Mouse (Mus musculus) intestine, postnatal 0 days (tissue): ENCODE data around the gene Hmgxb4. TPM values are rescaled to one million over a fixed set of nuclear protein-coding genes. Genes with fewer than 3 reads are reported as not detected.

Experiments
- ATAC-seq: fragments of 200-750 bp; cut with Nextera tagmentation; 2 replicates; pipeline ENCODE4 v1.8.0; 2017; ENCODE audit warnings: mild to moderate bottlenecking, moderate TSS enrichment, moderate library complexity
- H3K27ac ChIP-seq: fragments of 300-500 bp; sonication (generic); 2 replicates; pipeline ENCODE4 v1.5.1; 2014; ENCODE audit warnings: mild to moderate bottlenecking, low read depth, low read length, moderate library complexity
- H3K27me3 ChIP-seq: fragments of 300-500 bp; sonication (generic); replicated peaks from 2 replicates; pipeline ENCODE4 v1.6.1; 2014; ENCODE audit warnings: low read length, mixed read lengths; ENCODE audit not compliant: control insufficient read depth, insufficient read depth
- H3K36me3 ChIP-seq: fragments of 300-500 bp; sonication (generic); 2 replicates; pipeline ENCODE4 v1.6.1; 2014; ENCODE audit warnings: mild to moderate bottlenecking, moderate library complexity; ENCODE audit not compliant: control insufficient read depth, insufficient read depth
- H3K4me1 ChIP-seq: fragments of 300-500 bp; sonication (generic); replicated peaks from 2 replicates; pipeline ENCODE4 v1.6.1; 2014; ENCODE audit warnings: antibody characterized with exemption, low read length, mixed read lengths; ENCODE audit not compliant: control insufficient read depth, insufficient read depth
- H3K4me2 ChIP-seq: fragments of 300-500 bp; sonication (generic); replicated peaks from 2 replicates; pipeline ENCODE4 v1.6.1; 2014; ENCODE audit warnings: low read depth, mild to moderate bottlenecking, moderate library complexity
- H3K4me3 ChIP-seq: fragments of 300-500 bp; sonication (generic); 2 replicates; pipeline ENCODE4 v1.5.1; 2014; ENCODE audit warnings: low read depth, low read length
- H3K9ac ChIP-seq: fragments of 300-500 bp; sonication (generic); 2 replicates; pipeline ENCODE4 v1.6.1; 2014; ENCODE audit warnings: mild to moderate bottlenecking, low read depth, low read length
- H3K9me3 ChIP-seq: fragments of 300-500 bp; sonication (generic); 2 replicates; pipeline ENCODE4 v1.6.1; 2016; ENCODE audit warnings: mixed run types; ENCODE audit not compliant: control insufficient read depth
- CTCF ChIP-seq: sonication (generic); IDR thresholded peaks from 2 replicates; pipeline ENCODE4 v1.5.1; 2016; ENCODE audit warnings: low read depth, mild to moderate bottlenecking, control low read depth, antibody characterized with exemption, moderate library complexity
- WGBS: fragments of 180-500 bp; shearing (Covaris S2); extraction: QIAGEN DNeasy Blood & Tissue Kit; methylation state at CpG from one replicate; pipeline ENCODE4 v1.1.7; 2014; 5-methylcytosine and 5-hydroxymethylcytosine counted together
- polyA plus RNA-seq: library from polyadenylated mRNA; unstranded; fragments of >200 nt; fragmentation: Nextera tagmentation; extraction: Ambion mirVana; gene quantifications from 2 replicates; pipeline ENCODE4 v1.2.1, GENCODE M21; 2015

Hmgxb4 gene
- polyA plus RNA-seq, 1 experiment from 2014 or later: 10.7 TPM

- TF ChIP-seq CTCF: no peak
Observed at GRCm38 (mm10) chr8:74987436-74987835, 5.7 kb upstream of the Hmgxb4 start.

GRCm38 (mm10) chr8:74990021-74990420 lies 3.1 kb upstream of the Hmgxb4 start:
- TF ChIP-seq CTCF: no peak
- Histone ChIP-seq H3K36me3 (no peaks in the 10 kb centered on the region), H3K4me1 (no peaks in the 10 kb centered on the region; the same call in 1 of the 2 replicates), H3K4me3 (no peak overlapping the region), H3K27ac (no peak overlapping the region), H3K9ac (no peak overlapping the region), H3K9me3 (no peaks in the 10 kb centered on the region), H3K27me3 (no peaks in the 10 kb centered on the region), H3K4me2 (0 out of 2 replicates have a peak overlapping the region, but pooled peaks have one; percentile 30)
- WGBS: 7% methylated on average over 15 of the region's 15 CpGs
- ATAC-seq: no peak

More at GRCm38 (mm10) chr8:74987436-74987835, 5.7 kb upstream of the Hmgxb4 start:
- no peaks in the 10 kb centered on the region for H3K36me3 ChIP-seq
- no peak overlapping the region for H3K9ac ChIP-seq
- H3K27ac ChIP-seq: no peak overlapping the region
- 91% methylated on average over 5 of the region's 5 CpGs for WGBS
- no peaks in the 10 kb centered on the region for H3K4me1 ChIP-seq
- no peak overlapping the region for H3K4me3 ChIP-seq
- H3K4me2 ChIP-seq: no peak overlapping the region
- no peaks in the 10 kb centered on the region for H3K9me3 ChIP-seq
- H3K27me3 ChIP-seq: no peaks in the 10 kb centered on the region
- ATAC-seq: no peak

GRCm38 (mm10) chr8:74993475-74994451 lies 607 bp downstream of the Hmgxb4 start:
- TF ChIP-seq CTCF: peak; percentile 48
- H3K4me1 ChIP-seq: no peaks in the 10 kb centered on the region; the same call in 1 of the 2 replicates
- under 1% methylated on average over 104 of the region's 111 CpGs for WGBS
- no peaks in the 10 kb centered on the region for H3K9me3 ChIP-seq
- peak overlapping the region; percentile 96 for H3K27ac ChIP-seq
- H3K9ac ChIP-seq: peak overlapping the region; percentile 98
- peak; percentile 95 for ATAC-seq
- H3K4me3 ChIP-seq: peak overlapping the region; percentile 97
- H3K4me2 ChIP-seq: peak overlapping the region; percentile 81
- 0 out of 2 replicates have a peak, but pooled peaks cover 2% of the 10 kb centered on the region for H3K36me3 ChIP-seq
- H3K27me3 ChIP-seq: no peaks in the 10 kb centered on the region

GRCm38 (mm10) chr8:74994540-74994939 lies 1.4 kb downstream of the Hmgxb4 start:
- ATAC-seq: no peak
- WGBS: 4% methylated on average over 7 of the region's 7 CpGs
- Histone ChIP-seq H3K27me3 (no peaks in the 10 kb centered on the region), H3K36me3 (peaks cover 10% of the 10 kb centered on the region; the same call in 1 of the 2 replicates), H3K9ac (peak overlapping the region; percentile 98; the same call in 1 of the 2 replicates), H3K9me3 (no peaks in the 10 kb centered on the region), H3K4me3 (peak overlapping the region; percentile 97), H3K4me2 (peak overlapping the region; percentile 81), H3K27ac (no peak overlapping the region), H3K4me1 (no peaks in the 10 kb centered on the region; the same call in 1 of the 2 replicates)
- TF ChIP-seq CTCF: no peak

GRCm38 (mm10) chr8:75000431-75000830 lies 7.3 kb downstream of the Hmgxb4 start:
- H3K4me3 ChIP-seq: no peak overlapping the region
- H3K27me3 ChIP-seq: no peaks in the 10 kb centered on the region
- TF ChIP-seq CTCF: no peak
- no peak overlapping the region for H3K27ac ChIP-seq
- no peak overlapping the region for H3K4me2 ChIP-seq
- H3K36me3 ChIP-seq: peaks cover 36% of the 10 kb centered on the region
- WGBS: 93% methylated on average over 3 of the region's 3 CpGs
- H3K9me3 ChIP-seq: no peaks in the 10 kb centered on the region
- ATAC-seq: no peak
- H3K9ac ChIP-seq: no peak overlapping the region
- no peaks in the 10 kb centered on the region for H3K4me1 ChIP-seq

- H3K4me2 ChIP-seq: no peak overlapping the region
- ATAC-seq: no peak
- no peaks in the 10 kb centered on the region for H3K27me3 ChIP-seq
- peaks cover 13% of the 10 kb centered on the region for H3K36me3 ChIP-seq
- no peaks in the 10 kb centered on the region for H3K9me3 ChIP-seq
- no peak overlapping the region for H3K4me3 ChIP-seq
- no peak for TF ChIP-seq CTCF
- no peak overlapping the region for H3K27ac ChIP-seq
- WGBS: 90% methylated on average over 2 of the region's 2 CpGs
- H3K4me1 ChIP-seq: no peaks in the 10 kb centered on the region
- no peak overlapping the region for H3K9ac ChIP-seq
Observed at GRCm38 (mm10) chr8:75008826-75009225, 15.7 kb downstream of the Hmgxb4 start.
